Mouse (Mus musculus): ENCODE measurements around the gene Prm1. TPM values are rescaled to one million over a fixed set of nuclear protein-coding genes. Genes with fewer than 3 reads are reported as not detected.

The Prm1 gene
- polyA plus RNA-seq, 1 experiment from 2014 or later = not detected

- H3K36me3 ChIP-seq (ENCODE audit: control insufficient read depth, insufficient read depth, low read length) = no peaks in the 10 kb centered on the region
- no peak overlapping the region for H3K4me3 ChIP-seq (ENCODE audit: low read depth, low read length)
- H3K4me2 ChIP-seq (ENCODE audit: low read depth) = no peak overlapping the region
- no peaks in the 10 kb centered on the region for H3K9me3 ChIP-seq (ENCODE audit: control insufficient read depth, low read length)
- no peak for DNase-seq (ENCODE audit: low spot score)
- no peak overlapping the region for H3K9ac ChIP-seq (ENCODE audit: low read length)
- ATAC-seq (ENCODE audit: insufficient read depth, low FRiP score, low TSS enrichment) = no peak
- H3K27ac ChIP-seq (ENCODE audit: low read depth, low read length) = no peak overlapping the region
- 75% methylated on average over 4 of the region's 4 CpGs for WGBS
- H3K27me3 ChIP-seq (ENCODE audit: control insufficient read depth, insufficient read depth, low read length) = no peaks in the 10 kb centered on the region
- H3K4me1 ChIP-seq (ENCODE audit: control insufficient read depth, insufficient read depth, low read length) = no peaks in the 10 kb centered on the region
Measured at GRCm38 (mm10) chr16:10828461-10828805, 22.8 kb upstream of the Prm1 start.

GRCm38 (mm10) chr16:10827766-10828460, 22.3 kb upstream of the Prm1 start:
- Histone ChIP-seq H3K9me3 (ENCODE audit: control insufficient read depth, low read length) (no peaks in the 10 kb centered on the region), H3K27ac (ENCODE audit: low read depth, low read length) (no peak overlapping the region), H3K36me3 (ENCODE audit: control insufficient read depth, insufficient read depth, low read length) (no peaks in the 10 kb centered on the region), H3K27me3 (ENCODE audit: control insufficient read depth, insufficient read depth, low read length) (no peaks in the 10 kb centered on the region), H3K4me1 (ENCODE audit: control insufficient read depth, insufficient read depth, low read length) (no peaks in the 10 kb centered on the region), H3K4me2 (ENCODE audit: low read depth) (no peak overlapping the region), H3K9ac (ENCODE audit: low read length) (no peak overlapping the region), H3K4me3 (ENCODE audit: low read depth, low read length) (no peak overlapping the region)
- WGBS = 79% methylated on average over 7 of the region's 7 CpGs
- DNase-seq (ENCODE audit: low spot score) (no peak), ATAC-seq (ENCODE audit: insufficient read depth, low FRiP score, low TSS enrichment) (no peak)

- Histone ChIP-seq H3K36me3 (ENCODE audit: control insufficient read depth, insufficient read depth, low read length) (no peaks in the 10 kb centered on the region), H3K27me3 (ENCODE audit: control insufficient read depth, insufficient read depth, low read length) (no peaks in the 10 kb centered on the region), H3K9me3 (ENCODE audit: control insufficient read depth, low read length) (no peaks in the 10 kb centered on the region), H3K4me1 (ENCODE audit: control insufficient read depth, insufficient read depth, low read length) (no peaks in the 10 kb centered on the region), H3K9ac (ENCODE audit: low read length) (no peak overlapping the region), H3K4me2 (ENCODE audit: low read depth) (no peak overlapping the region), H3K27ac (ENCODE audit: low read depth, low read length) (no peak overlapping the region), H3K4me3 (ENCODE audit: low read depth, low read length) (no peak overlapping the region)
- 92% methylated on average over 9 of the region's 9 CpGs for WGBS
- DNase-seq (ENCODE audit: low spot score) = no peak
- ATAC-seq (ENCODE audit: insufficient read depth, low FRiP score, low TSS enrichment) = no peak
Measured at GRCm38 (mm10) chr16:10827269-10827668, 21.6 kb upstream of the Prm1 start.

- no peak overlapping the region for H3K4me2 ChIP-seq (ENCODE audit: low read depth)
- no peaks in the 10 kb centered on the region for H3K36me3 ChIP-seq (ENCODE audit: control insufficient read depth, insufficient read depth, low read length)
- H3K27me3 ChIP-seq (ENCODE audit: control insufficient read depth, insufficient read depth, low read length) = no peaks in the 10 kb centered on the region
- ATAC-seq (ENCODE audit: insufficient read depth, low FRiP score, low TSS enrichment) (no peak), DNase-seq (ENCODE audit: low spot score) (no peak)
- 88% methylated on average over 4 of the region's 4 CpGs for WGBS
- H3K9me3 ChIP-seq (ENCODE audit: control insufficient read depth, low read length) = no peaks in the 10 kb centered on the region
- no peaks in the 10 kb centered on the region for H3K4me1 ChIP-seq (ENCODE audit: control insufficient read depth, insufficient read depth, low read length)
- H3K27ac ChIP-seq (ENCODE audit: low read depth, low read length) = no peak overlapping the region
- no peak overlapping the region for H3K9ac ChIP-seq (ENCODE audit: low read length)
- H3K4me3 ChIP-seq (ENCODE audit: low read depth, low read length) = no peak overlapping the region
Measured at GRCm38 (mm10) chr16:10825840-10826239, 20.2 kb upstream of the Prm1 start.

GRCm38 (mm10) chr16:10824536-10824935, 18.9 kb upstream of the Prm1 start:
- ATAC-seq (ENCODE audit: insufficient read depth, low FRiP score, low TSS enrichment) (no peak), DNase-seq (ENCODE audit: low spot score) (no peak)
- Histone ChIP-seq H3K36me3 (ENCODE audit: control insufficient read depth, insufficient read depth, low read length) (no peaks in the 10 kb centered on the region), H3K4me1 (ENCODE audit: control insufficient read depth, insufficient read depth, low read length) (no peaks in the 10 kb centered on the region), H3K27ac (ENCODE audit: low read depth, low read length) (no peak overlapping the region), H3K9me3 (ENCODE audit: control insufficient read depth, low read length) (no peaks in the 10 kb centered on the region), H3K9ac (ENCODE audit: low read length) (no peak overlapping the region), H3K4me2 (ENCODE audit: low read depth) (no peak overlapping the region), H3K27me3 (ENCODE audit: control insufficient read depth, insufficient read depth, low read length) (no peaks in the 10 kb centered on the region), H3K4me3 (ENCODE audit: low read depth, low read length) (no peak overlapping the region)
- 91% methylated on average over 1 of the region's 1 CpGs for WGBS

GRCm38 (mm10) chr16:10821387-10821786, 15.7 kb upstream of the Prm1 start:
- Histone ChIP-seq H3K27ac (ENCODE audit: low read depth, low read length) (no peak overlapping the region), H3K9me3 (ENCODE audit: control insufficient read depth, low read length) (no peaks in the 10 kb centered on the region), H3K9ac (ENCODE audit: low read length) (no peak overlapping the region), H3K27me3 (ENCODE audit: control insufficient read depth, insufficient read depth, low read length) (no peaks in the 10 kb centered on the region), H3K4me1 (ENCODE audit: control insufficient read depth, insufficient read depth, low read length) (no peaks in the 10 kb centered on the region), H3K4me3 (ENCODE audit: low read depth, low read length) (no peak overlapping the region), H3K36me3 (ENCODE audit: control insufficient read depth, insufficient read depth, low read length) (no peaks in the 10 kb centered on the region), H3K4me2 (ENCODE audit: low read depth) (no peak overlapping the region)
- DNase-seq (ENCODE audit: low spot score) (no peak), ATAC-seq (ENCODE audit: insufficient read depth, low FRiP score, low TSS enrichment) (no peak)
- WGBS = 83% methylated on average over 4 of the region's 4 CpGs

GRCm38 (mm10) chr16:10819966-10820365, 14.3 kb upstream of the Prm1 start:
- Histone ChIP-seq H3K9me3 (ENCODE audit: control insufficient read depth, low read length) (no peaks in the 10 kb centered on the region), H3K4me2 (ENCODE audit: low read depth) (no peak overlapping the region), H3K9ac (ENCODE audit: low read length) (no peak overlapping the region), H3K36me3 (ENCODE audit: control insufficient read depth, insufficient read depth, low read length) (no peaks in the 10 kb centered on the region), H3K27ac (ENCODE audit: low read depth, low read length) (no peak overlapping the region), H3K27me3 (ENCODE audit: control insufficient read depth, insufficient read depth, low read length) (no peaks in the 10 kb centered on the region), H3K4me1 (ENCODE audit: control insufficient read depth, insufficient read depth, low read length) (no peaks in the 10 kb centered on the region), H3K4me3 (ENCODE audit: low read depth, low read length) (no peak overlapping the region)
- ATAC-seq (ENCODE audit: insufficient read depth, low FRiP score, low TSS enrichment) = no peak
- no peak for DNase-seq (ENCODE audit: low spot score)
- WGBS = 77% methylated on average over 3 of the region's 3 CpGs

GRCm38 (mm10) chr16:10818579-10819135, 13.0 kb upstream of the Prm1 start:
- Histone ChIP-seq H3K4me2 (ENCODE audit: low read depth) (no peak overlapping the region), H3K27ac (ENCODE audit: low read depth, low read length) (no peak overlapping the region), H3K36me3 (ENCODE audit: control insufficient read depth, insufficient read depth, low read length) (no peaks in the 10 kb centered on the region), H3K4me3 (ENCODE audit: low read depth, low read length) (no peak overlapping the region), H3K9ac (ENCODE audit: low read length) (no peak overlapping the region), H3K27me3 (ENCODE audit: control insufficient read depth, insufficient read depth, low read length) (no peaks in the 10 kb centered on the region), H3K4me1 (ENCODE audit: control insufficient read depth, insufficient read depth, low read length) (no peaks in the 10 kb centered on the region), H3K9me3 (ENCODE audit: control insufficient read depth, low read length) (no peaks in the 10 kb centered on the region)
- WGBS = 76% methylated on average over 4 of the region's 4 CpGs
- ATAC-seq (ENCODE audit: insufficient read depth, low FRiP score, low TSS enrichment) (no peak), DNase-seq (ENCODE audit: low spot score) (no peak)

GRCm38 (mm10) chr16:10814864-10815263, 9.2 kb upstream of the Prm1 start:
- no peak overlapping the region for H3K4me2 ChIP-seq (ENCODE audit: low read depth)
- H3K4me3 ChIP-seq (ENCODE audit: low read depth, low read length) = no peak overlapping the region
- H3K4me1 ChIP-seq (ENCODE audit: control insufficient read depth, insufficient read depth, low read length) = no peaks in the 10 kb centered on the region
- H3K9me3 ChIP-seq (ENCODE audit: control insufficient read depth, low read length) = no peaks in the 10 kb centered on the region
- no peaks in the 10 kb centered on the region for H3K27me3 ChIP-seq (ENCODE audit: control insufficient read depth, insufficient read depth, low read length)
- ATAC-seq (ENCODE audit: insufficient read depth, low FRiP score, low TSS enrichment) (no peak), DNase-seq (ENCODE audit: low spot score) (no peak)
- no peak overlapping the region for H3K27ac ChIP-seq (ENCODE audit: low read depth, low read length)
- 87% methylated on average over 4 of the region's 4 CpGs for WGBS
- no peaks in the 10 kb centered on the region for H3K36me3 ChIP-seq (ENCODE audit: control insufficient read depth, insufficient read depth, low read length)
- H3K9ac ChIP-seq (ENCODE audit: low read length) = no peak overlapping the region
